Mouse (Mus musculus) heart, adult 8-10 months (tissue): ENCODE results near the gene Synj2. TPM values are rescaled to one million over a fixed set of nuclear protein-coding genes. Genes with fewer than 3 reads are reported as not detected.

Experiments
- DNase-seq: peaks from one replicate; pipeline ENCODE4 v3.0.0; 2022; ENCODE audit warnings: low spot score
- total RNA-seq, 4 experiments: library from RNA; stranded (reverse); gene quantifications; 2 replicates each; pipeline ENCODE4 v1.2.4; 2022

The Synj2 gene
- total RNA-seq, 4 experiments from 2014 or later, result 59.2 to 67.8 (median 64.1) TPM

GRCm38 (mm10) chr17:6036872-6037271 lies 95.8 kb downstream of the Synj2 start:
- no peak for DNase-seq

DNA sequence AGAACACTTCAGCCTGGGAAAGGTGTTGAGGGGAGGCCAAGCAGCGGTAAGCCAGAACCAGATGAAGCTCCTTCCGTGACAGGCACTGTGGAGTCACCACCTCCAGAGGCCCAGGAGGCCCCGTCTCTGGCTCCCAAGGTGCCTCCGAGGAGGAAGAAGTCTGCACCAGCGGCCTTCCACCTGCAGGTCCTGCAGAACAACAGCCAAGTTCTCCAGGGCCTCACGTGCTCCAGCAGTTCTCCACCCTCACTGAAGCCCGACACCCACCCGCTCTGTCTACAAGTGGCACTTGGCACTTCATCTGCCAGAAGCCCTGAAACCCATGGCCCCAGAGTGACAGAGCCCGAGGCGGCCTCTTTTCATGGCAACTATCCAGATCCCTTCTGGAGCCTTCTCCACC lies 96.4 kb downstream of the Synj2 start:
- no peak for DNase-seq

DNA sequence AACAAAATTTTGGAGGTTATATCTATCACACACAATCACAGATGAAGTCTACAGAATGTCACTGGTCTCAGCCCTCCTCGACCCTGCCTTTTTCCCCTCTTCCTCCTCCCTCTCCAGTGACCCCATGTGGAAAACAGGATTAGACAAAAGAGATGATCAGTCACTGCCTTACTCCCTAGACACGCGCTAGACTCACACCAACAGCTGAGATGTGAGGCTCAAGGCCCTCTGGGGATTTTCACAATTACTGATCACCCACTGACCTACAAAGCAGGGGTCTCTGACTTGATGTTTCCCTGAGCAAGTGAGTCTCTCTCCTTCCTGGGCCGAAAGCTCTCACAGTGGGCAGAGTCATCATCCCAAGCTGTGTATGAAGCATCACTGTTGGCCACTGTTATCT lies 111.7 kb downstream of the Synj2 start:
- no peak for DNase-seq

- DNase-seq, result peak; percentile 19
These were observed 113.9 kb downstream of the Synj2 start for GRCm38 (mm10) chr17:6054934-6055355.

- DNase-seq, result no peak
These were observed 121.7 kb downstream of the Synj2 start for GRCm38 (mm10) chr17:6062793-6063192.

- no peak for DNase-seq
These were observed 122.5 kb downstream of the Synj2 start for GRCm38 (mm10) chr17:6063532-6063931.

GRCm38 (mm10) chr17:6066021-6066420 lies 124.9 kb downstream of the Synj2 start:
- DNase-seq, result no peak

DNA sequence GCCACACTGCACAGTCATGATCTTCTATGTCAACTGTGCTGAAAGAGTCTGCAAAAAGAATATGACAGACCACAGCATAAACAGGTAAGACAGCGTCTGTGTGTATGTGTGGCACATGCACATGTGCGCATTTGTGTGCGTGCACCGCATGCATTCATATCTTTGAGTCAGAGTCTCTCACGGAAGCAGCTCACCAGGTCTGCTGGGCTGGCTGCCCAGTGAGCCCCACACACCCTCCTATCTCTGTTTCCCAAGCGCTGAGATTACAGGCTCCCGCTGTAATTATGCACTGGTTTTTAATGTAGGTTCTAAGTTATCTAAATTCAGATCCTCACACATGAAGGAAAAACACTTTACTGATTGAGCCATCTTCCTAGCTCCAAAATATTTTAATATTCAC lies 126.5 kb downstream of the Synj2 start:
- DNase-seq, result no peak

DNA sequence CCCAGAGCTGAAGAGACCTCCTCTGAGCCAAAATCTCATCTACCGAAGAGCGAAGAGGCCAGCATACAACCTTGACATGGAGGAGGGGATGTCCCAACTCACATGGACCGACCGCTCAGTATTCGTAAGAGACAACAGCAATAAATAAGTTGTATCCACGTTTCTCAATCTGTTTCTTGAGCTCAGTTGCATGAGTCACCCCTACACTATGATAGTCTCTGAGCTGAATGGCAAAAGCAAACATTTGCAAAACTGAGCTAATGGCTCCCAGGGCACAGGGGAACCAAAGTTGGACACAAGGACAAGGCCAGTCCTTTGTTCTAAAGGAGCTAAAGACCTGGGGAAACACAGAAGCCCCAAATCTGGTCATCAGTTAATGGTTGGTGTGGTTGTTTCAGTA lies 128.8 kb downstream of the Synj2 start:
- no peak for DNase-seq

DNA sequence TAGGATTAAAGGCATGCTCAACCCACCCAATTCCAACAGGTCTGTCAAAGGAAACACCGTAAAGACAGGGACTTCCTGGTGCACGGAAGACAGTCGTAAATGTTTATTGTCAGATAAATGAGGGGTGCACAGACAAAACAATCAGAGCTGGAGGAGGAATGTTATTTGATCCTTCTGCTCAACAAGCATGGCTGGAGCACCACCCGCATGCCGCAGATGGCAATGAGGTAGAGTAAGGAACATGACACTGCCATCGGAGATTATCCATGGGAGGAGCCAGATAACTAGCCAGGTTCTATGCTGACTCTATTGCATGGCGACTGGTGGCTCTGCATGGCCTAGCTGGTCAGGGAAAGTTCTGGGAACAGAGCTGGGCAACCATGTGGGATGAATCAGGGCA lies 132.3 kb downstream of the Synj2 start:
- no peak for DNase-seq

DNA sequence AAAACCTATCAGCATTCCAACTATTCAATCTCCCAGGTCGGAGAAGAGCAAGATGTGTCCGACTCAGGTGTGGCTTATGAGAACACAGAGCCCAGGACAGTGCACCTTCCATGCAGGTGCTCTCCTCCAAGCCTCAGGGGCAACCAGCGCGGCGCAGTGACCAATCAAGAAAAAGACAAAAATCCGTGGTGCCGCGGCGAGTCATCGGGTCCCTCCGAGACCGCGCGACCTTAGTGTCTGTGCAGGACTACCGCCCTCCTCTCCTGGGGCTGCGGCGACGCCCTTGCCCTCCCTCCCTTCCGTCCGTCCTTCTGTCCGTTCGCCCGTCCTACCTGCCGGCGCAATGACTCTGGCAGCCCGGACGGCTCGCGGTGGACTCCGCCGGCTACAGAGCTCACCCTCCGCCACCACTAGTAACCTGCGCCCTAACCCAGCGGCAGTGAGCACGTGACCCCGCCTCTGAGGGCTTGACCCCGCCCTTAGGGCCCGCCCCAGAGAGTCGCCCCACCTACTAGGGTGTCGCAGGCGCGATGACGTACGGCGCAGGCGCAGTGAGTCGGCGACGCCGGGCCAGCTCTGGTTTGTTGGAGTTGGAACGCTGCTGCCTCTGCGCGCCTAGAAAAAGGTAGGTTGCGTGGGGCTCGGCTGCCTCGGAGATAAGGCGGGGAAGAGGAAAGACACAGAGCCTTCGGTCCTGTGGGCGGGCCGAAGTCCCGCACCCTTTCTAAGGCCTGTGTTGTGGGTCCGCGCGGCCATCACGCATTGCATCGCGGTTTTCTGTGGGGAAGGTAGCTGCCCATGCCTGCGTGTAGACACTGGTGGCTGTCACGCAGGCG lies 138.4 kb downstream of the Synj2 start, which contains the start of the genes Serac1 and Gtf2h5:
Serac1 (minus strand) TSS at position 455 of the 836 bp plus-strand sequence.
Gtf2h5 (plus strand) TSS at position 500 of the 836 bp plus-strand sequence.
- DNase-seq, result peak; percentile 97

DNA sequence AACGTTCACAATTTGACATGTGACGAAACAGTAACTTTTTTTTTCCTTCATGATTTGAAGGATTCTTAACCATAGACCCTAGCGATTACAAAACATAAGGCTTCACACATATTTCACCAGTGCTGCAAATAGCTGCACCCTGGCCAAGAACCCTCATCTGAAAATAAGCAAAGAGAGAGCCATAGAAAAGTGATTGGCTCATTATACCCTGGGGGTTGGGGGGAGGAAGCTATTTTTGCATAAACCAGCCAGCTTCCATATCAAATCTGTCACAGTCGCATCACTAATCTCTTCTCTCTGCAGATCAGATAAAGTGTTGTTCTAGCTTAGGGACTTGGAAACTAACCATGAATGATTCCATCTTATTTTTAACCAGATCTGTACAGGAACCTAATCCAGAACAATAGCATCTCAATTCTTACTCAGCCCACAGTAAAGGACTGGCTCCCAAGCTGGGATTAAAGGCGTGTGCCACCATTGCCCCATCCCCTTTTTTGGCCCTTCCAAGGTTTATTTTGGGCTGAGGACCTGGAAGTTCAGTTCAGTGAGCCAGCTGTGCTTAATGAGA lies 142.3 kb downstream of the Synj2 start:
- no peak for DNase-seq

GRCm38 (mm10) chr17:6091604-6092003 lies 150.5 kb downstream of the Synj2 start:
- DNase-seq, result no peak

Other genes with a start within 250 kb of the Synj2 start
- 10 to 100 TPM; 29.0 to 32.4 (median 30.3) TPM for gene Snx9, start 100.0 kb upstream of the Synj2 start, total RNA-seq
- gene Serac1, start 138.5 kb downstream of the Synj2 start, total RNA-seq, result 1 to 10 TPM; 6.2 to 8.3 (median 6.7) TPM
- 10 to 100 TPM; 58.4 to 70.5 (median 62.3) TPM for gene Gtf2h5, start 138.5 kb downstream of the Synj2 start, total RNA-seq
- gene Tulp4, start 165.2 kb downstream of the Synj2 start, total RNA-seq, result 100 to 1,000 TPM; 100 to 109 (median 105) TPM